Mouse (Mus musculus): ENCODE data around the gene Fam71f2. TPM values are rescaled to one million over a fixed set of nuclear protein-coding genes. Genes with fewer than 3 reads are reported as not detected.

Gene Fam71f2
- polyA plus RNA-seq (2011; ENCODE audit: insufficient read depth, insufficient read length, low replicate concordance, missing spikeins): not detected in 2 replicates

DNA sequence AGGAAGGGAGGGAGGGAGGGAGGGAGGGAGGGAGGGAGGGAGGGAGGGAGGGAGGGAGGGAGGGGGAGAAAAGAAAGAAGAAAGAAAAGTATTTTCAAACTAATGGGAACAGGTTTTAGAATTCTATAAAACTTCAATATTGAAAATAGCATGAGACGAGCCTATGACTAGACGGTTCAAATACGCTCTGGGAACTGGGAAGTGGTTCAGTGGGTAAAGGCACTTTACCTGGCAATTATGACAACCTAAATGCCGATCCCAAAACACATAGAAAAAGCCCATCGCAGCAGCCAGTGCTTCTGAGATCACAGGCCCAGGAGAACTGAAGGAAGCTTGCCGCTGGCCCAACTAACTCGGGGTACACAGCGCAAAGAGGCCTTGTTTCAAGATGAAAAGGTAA, at the start of gene Fam71f2:
TSS of gene Fam71f2 (plus strand) at position 301 of the 400 bp plus-strand sequence.
- Histone ChIP-seq H3K4me1 (ENCODE audit: control insufficient read depth, insufficient read depth, low read length) (no peaks in the 10 kb centered on the region), H3K27ac (ENCODE audit: control insufficient read depth, insufficient read depth, low read depth, low read length, poor library complexity) (no peak within 1 kb of the TSS), H3K4me3 (replicated peaks; ENCODE audit: control insufficient read depth, low read depth, low read length) (no peak within 1 kb of the TSS)
- TF ChIP-seq CTCF (IDR thresholded peaks at IDR 0.05; ENCODE audit: control insufficient read depth, insufficient read depth, low read length) (no peak), POLR2A (IDR thresholded peaks at IDR 0.05; ENCODE audit: borderline replicate concordance, control insufficient read depth, low read depth, low read length) (no peak)
- 66% methylated on average over 8 of the region's 8 CpGs for whole genome bisulfite sequencing

GRCm38 (mm10) chr6:29230386-29230785, 49.0 kb upstream of the Fam71f2 start:
- Histone ChIP-seq H3K4me3 (replicated peaks; ENCODE audit: control insufficient read depth, low read depth, low read length) (no peak overlapping the region), H3K27ac (ENCODE audit: control insufficient read depth, insufficient read depth, low read depth, low read length, poor library complexity) (no peak overlapping the region), H3K4me1 (ENCODE audit: control insufficient read depth, insufficient read depth, low read length) (no peaks in the 10 kb centered on the region; the same call in 1 of the 2 replicates)
- TF ChIP-seq CTCF (IDR thresholded peaks at IDR 0.05; ENCODE audit: control insufficient read depth, insufficient read depth, low read length) (no peak), POLR2A (IDR thresholded peaks at IDR 0.05; ENCODE audit: borderline replicate concordance, control insufficient read depth, low read depth, low read length) (no peak)
- WGBS: 90% methylated on average over 6 of the region's 6 CpGs

GRCm38 (mm10) chr6:29231799-29232198, 47.6 kb upstream of the Fam71f2 start:
- Histone ChIP-seq H3K27ac (ENCODE audit: control insufficient read depth, insufficient read depth, low read depth, low read length, poor library complexity) (no peak overlapping the region), H3K4me1 (ENCODE audit: control insufficient read depth, insufficient read depth, low read length) (no peaks in the 10 kb centered on the region; the same call in 1 of the 2 replicates), H3K4me3 (replicated peaks; ENCODE audit: control insufficient read depth, low read depth, low read length) (no peak overlapping the region)
- 38% methylated on average over 3 of the region's 3 CpGs for WGBS
- TF ChIP-seq CTCF (IDR thresholded peaks at IDR 0.05; ENCODE audit: control insufficient read depth, insufficient read depth, low read length): no peak
- no peak for TF ChIP-seq POLR2A (IDR thresholded peaks at IDR 0.05; ENCODE audit: borderline replicate concordance, control insufficient read depth, low read depth, low read length)

DNA sequence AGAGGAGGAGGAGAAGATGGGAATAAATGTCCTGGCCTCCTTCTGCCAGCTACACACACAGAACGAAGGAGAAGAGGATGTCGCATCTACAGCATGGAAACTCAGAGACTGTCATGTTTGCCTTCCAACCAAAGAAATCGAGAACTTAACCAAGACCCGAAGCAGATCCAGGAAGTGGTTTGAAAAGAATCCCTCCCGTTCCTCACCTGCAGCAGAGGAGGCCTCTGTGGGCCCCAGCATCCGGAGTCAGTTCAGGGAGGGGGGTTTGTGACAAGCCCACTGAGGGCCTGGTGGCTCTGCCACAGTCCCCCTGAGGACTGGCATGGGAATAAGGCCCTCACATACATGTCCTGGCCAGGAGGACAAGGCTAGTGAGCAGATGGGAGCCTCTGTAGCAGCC, 47.1 kb upstream of the Fam71f2 start:
- Histone ChIP-seq H3K4me1 (ENCODE audit: control insufficient read depth, insufficient read depth, low read length) (no peaks in the 10 kb centered on the region; the same call in 1 of the 2 replicates), H3K27ac (ENCODE audit: control insufficient read depth, insufficient read depth, low read depth, low read length, poor library complexity) (no peak overlapping the region), H3K4me3 (replicated peaks; ENCODE audit: control insufficient read depth, low read depth, low read length) (no peak overlapping the region)
- TF ChIP-seq CTCF (IDR thresholded peaks at IDR 0.05; ENCODE audit: control insufficient read depth, insufficient read depth, low read length): no peak
- no peak for TF ChIP-seq POLR2A (IDR thresholded peaks at IDR 0.05; ENCODE audit: borderline replicate concordance, control insufficient read depth, low read depth, low read length)
- WGBS: 6% methylated on average over 6 of the region's 6 CpGs

DNA sequence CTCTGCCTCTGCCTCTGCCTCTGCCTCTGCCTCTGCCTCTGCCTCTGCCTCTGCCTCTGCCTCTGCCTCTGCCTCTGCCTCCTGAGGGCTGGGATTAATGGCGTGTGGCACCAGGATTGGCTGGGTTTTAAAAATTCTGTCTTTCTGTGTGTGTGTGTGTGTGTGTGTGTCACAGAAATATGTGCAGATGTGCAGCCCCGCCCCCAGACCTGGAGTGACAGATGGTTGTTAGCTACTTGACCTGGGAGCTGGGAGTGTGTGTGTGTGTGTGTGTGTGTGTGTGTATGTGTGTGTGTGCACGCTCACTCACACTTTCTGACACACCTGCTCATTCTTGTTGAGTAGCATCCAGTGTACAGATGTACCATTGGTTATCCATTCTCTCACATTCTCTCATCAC, 45.7 kb upstream of the Fam71f2 start:
- Histone ChIP-seq H3K4me3 (replicated peaks; ENCODE audit: control insufficient read depth, low read depth, low read length) (no peak overlapping the region), H3K27ac (ENCODE audit: control insufficient read depth, insufficient read depth, low read depth, low read length, poor library complexity) (no peak overlapping the region), H3K4me1 (ENCODE audit: control insufficient read depth, insufficient read depth, low read length) (no peaks in the 10 kb centered on the region; the same call in 1 of the 2 replicates)
- TF ChIP-seq CTCF (IDR thresholded peaks at IDR 0.05; ENCODE audit: control insufficient read depth, insufficient read depth, low read length) (no peak), POLR2A (IDR thresholded peaks at IDR 0.05; ENCODE audit: borderline replicate concordance, control insufficient read depth, low read depth, low read length) (no peak)
- WGBS: 63% methylated on average over 3 of the region's 3 CpGs

DNA sequence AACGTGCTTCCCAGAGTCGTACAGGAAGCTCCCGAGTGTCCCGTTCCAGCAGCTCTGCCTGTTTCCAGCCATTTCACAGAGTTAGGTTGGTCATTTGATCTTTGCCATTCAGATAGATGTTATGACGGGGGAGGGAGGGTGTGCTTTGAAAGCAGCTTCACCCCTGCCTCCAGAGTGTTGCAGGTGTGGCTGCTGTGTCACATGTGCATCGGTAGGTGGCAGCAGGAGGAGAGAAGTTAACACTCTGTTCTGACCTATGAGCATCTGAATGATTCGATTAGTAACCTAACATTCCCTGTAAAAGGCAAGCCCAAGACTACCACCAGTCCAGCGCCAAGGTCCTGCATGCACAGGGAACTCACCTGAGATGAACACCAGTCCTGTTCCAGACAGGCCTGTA, 45.1 kb upstream of the Fam71f2 start:
- WGBS: 45% methylated on average over 8 of the region's 8 CpGs

DNA sequence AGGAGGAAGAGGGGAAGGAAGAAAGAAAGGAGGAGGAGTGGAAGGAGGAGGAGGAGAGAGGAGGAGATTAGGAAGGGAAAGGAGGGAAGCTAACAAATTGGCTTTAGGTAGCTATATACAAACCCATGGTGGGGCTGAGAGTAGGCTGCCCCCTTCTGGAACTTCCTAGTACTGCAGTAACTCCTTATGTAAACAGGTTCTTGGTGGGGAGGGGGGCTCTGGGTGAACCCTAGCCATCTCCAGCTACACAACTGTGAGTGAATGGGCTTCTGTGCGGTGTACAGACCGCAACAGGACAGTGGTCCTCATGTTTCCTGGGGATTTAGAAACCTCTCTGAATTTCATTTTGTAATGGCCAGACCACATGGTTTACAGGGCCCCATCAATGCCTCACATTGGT, 38.6 kb upstream of the Fam71f2 start:
- Histone ChIP-seq H3K4me3 (replicated peaks; ENCODE audit: control insufficient read depth, low read depth, low read length) (no peak overlapping the region), H3K4me1 (ENCODE audit: control insufficient read depth, insufficient read depth, low read length) (no peaks in the 10 kb centered on the region), H3K27ac (ENCODE audit: control insufficient read depth, insufficient read depth, low read depth, low read length, poor library complexity) (no peak overlapping the region)
- TF ChIP-seq POLR2A (IDR thresholded peaks at IDR 0.05; ENCODE audit: borderline replicate concordance, control insufficient read depth, low read depth, low read length) (no peak), CTCF (IDR thresholded peaks at IDR 0.05; ENCODE audit: control insufficient read depth, insufficient read depth, low read length) (peak; percentile 47; the same call in 1 of the 2 replicates)
- WGBS: 27% methylated on average over 2 of the region's 2 CpGs

More for the DNA sequence above, 45.1 kb upstream of the Fam71f2 start:
- H3K4me3 ChIP-seq (replicated peaks; ENCODE audit: control insufficient read depth, low read depth, low read length): no peak overlapping the region
- H3K27ac ChIP-seq (ENCODE audit: control insufficient read depth, insufficient read depth, low read depth, low read length, poor library complexity): no peak overlapping the region
- H3K4me1 ChIP-seq (ENCODE audit: control insufficient read depth, insufficient read depth, low read length): no peaks in the 10 kb centered on the region; the same call in 1 of the 2 replicates
- no peak for TF ChIP-seq POLR2A (IDR thresholded peaks at IDR 0.05; ENCODE audit: borderline replicate concordance, control insufficient read depth, low read depth, low read length)
- peak; percentile 65 for TF ChIP-seq CTCF (IDR thresholded peaks at IDR 0.05; ENCODE audit: control insufficient read depth, insufficient read depth, low read length)

DNA sequence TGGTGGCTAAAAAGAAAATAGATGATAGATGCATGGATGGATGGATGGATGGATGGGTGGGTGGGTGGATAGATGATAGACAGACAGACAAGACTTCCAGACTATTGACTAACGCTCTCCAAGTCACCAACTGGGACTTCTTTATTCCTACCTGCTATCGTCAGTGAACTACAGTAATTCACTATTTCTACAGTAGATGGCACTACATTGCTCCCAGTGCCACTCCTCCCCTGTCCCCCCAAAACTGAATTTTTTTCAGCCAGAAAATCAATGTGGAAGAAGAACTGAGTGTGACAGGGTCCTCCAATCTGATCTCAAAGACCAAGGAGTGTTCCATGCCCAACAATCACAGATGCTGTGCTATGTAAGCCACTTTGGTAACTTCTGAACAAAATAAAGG, 37.7 kb upstream of the Fam71f2 start:
- H3K4me1 ChIP-seq (ENCODE audit: control insufficient read depth, insufficient read depth, low read length): no peaks in the 10 kb centered on the region; the same call in 1 of the 2 replicates
- H3K4me3 ChIP-seq (replicated peaks; ENCODE audit: control insufficient read depth, low read depth, low read length): no peak overlapping the region
- no peak for TF ChIP-seq POLR2A (IDR thresholded peaks at IDR 0.05; ENCODE audit: borderline replicate concordance, control insufficient read depth, low read depth, low read length)
- no peak for TF ChIP-seq CTCF (IDR thresholded peaks at IDR 0.05; ENCODE audit: control insufficient read depth, insufficient read depth, low read length)
- no peak overlapping the region for H3K27ac ChIP-seq (ENCODE audit: control insufficient read depth, insufficient read depth, low read depth, low read length, poor library complexity)
- 28% methylated on average over 2 of the region's 2 CpGs for WGBS

DNA sequence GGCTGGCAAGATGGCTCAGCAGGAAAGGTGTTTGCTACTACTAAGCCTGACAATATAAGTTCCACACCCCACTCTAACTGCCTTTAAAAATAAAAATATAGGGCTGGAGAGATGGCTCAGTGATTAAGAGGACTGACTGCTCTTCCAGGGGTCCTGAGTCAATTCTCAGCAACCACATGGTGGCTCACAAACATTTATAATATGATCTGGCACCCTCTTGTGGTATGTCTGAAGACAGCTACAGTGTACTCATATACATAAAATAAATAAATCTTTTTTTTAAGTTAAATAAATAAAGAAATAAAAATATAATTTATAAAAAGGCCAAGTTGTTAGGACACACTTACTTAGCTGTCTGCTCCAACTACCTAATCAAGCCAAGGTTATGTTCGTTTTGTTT, 37.1 kb upstream of the Fam71f2 start:
- Histone ChIP-seq H3K4me1 (ENCODE audit: control insufficient read depth, insufficient read depth, low read length) (no peaks in the 10 kb centered on the region; the same call in 1 of the 2 replicates), H3K27ac (ENCODE audit: control insufficient read depth, insufficient read depth, low read depth, low read length, poor library complexity) (no peak overlapping the region), H3K4me3 (replicated peaks; ENCODE audit: control insufficient read depth, low read depth, low read length) (no peak overlapping the region)
- 67% methylated on average over 1 of the region's 1 CpGs for WGBS
- TF ChIP-seq POLR2A (IDR thresholded peaks at IDR 0.05; ENCODE audit: borderline replicate concordance, control insufficient read depth, low read depth, low read length): no peak
- TF ChIP-seq CTCF (IDR thresholded peaks at IDR 0.05; ENCODE audit: control insufficient read depth, insufficient read depth, low read length): no peak

Measured in bone marrow, adult 2 months (tissue).